Mouse (Mus musculus) megakaryocyte, embryonic 14.5 days (primary cell): Measurements from ENCODE around the gene Col25a1.

Experiments used
- FLI1 ChIP-seq: IDR thresholded peaks from 2 replicates; pipeline ENCODE4 v1.6.1; 2012; ENCODE audit warnings: low read length, inconsistent platforms, mixed read lengths
- GATA1 ChIP-seq: IDR thresholded peaks from 3 replicates; pipeline ENCODE4 v1.6.1; 2012; ENCODE audit warnings: mixed read lengths, low read length, inconsistent platforms, borderline replicate concordance

DNA sequence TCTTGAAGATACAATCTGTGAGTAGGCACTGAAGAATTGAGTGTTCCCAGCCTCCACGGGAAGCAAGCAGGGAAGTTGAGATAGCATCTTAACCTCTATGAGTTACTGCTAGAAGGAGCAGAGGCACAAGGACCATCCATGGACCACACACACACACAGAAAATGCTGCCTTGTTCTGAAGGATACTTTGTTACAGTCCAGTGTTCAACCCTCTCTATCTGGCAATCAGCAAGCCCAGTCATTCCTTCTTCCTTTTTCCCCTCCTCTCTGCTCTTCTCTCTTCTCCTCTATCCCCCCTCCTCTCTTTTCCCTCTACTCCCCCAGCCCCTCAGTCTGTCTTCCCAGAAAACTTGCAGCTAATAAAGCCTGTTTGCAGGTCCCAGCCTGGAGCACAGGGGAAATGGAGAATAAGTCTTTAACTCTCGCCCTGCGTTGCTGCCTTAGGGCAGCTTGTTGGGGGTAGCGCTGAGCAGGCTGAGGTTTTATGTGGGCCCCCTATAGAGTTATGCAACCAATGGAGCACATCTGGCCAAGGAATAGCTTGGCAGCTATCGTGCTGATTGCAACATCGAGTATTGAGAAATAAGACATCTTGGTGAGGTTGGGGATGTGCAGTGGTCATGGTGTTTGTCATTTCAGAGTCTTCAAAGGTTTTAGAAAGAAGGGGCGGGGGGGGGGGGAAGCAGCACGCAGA, 235.8 kb downstream of the Col25a1 start:
- no peak for TF ChIP-seq GATA1
- TF ChIP-seq FLI1, result no peak
